Mouse (Mus musculus): ENCODE results near the gene Nhlrc3.

The Nhlrc3 gene

GRCm38 (mm10) chr3:53465330-53465729, 2.2 kb upstream of the Nhlrc3 start:
- no peak for TF ChIP-seq GATA4 (IDR thresholded peaks at IDR 0.05; ENCODE audit: insufficient replicate concordance, low read length)

- no peak for TF ChIP-seq GATA4 (IDR thresholded peaks at IDR 0.05; ENCODE audit: insufficient replicate concordance, low read length)
These were observed 1.1 kb upstream of the Nhlrc3 start for GRCm38 (mm10) chr3:53464146-53464698.

- TF ChIP-seq GATA4 (IDR thresholded peaks at IDR 0.05; ENCODE audit: insufficient replicate concordance, low read length): no peak
These were observed 608 bp upstream of the Nhlrc3 start for GRCm38 (mm10) chr3:53463765-53464114.

DNA sequence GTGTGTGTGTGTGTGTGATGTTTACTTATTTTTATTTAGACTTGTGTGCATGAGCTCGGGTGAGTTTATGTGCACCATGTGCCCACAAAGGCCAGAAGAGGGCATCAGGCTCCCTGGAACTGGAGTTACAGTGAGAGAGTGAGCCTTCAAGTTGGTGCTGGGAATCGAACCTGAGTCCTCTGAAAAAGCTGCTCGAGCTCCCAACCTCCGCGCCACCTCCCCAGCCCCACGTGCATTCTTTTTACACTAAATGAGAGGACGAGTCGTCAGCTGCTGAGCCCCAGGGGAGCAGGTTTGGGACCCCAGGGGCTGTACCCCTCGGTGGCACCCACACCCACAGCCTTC, 459 bp downstream of the Nhlrc3 start:
- no peak for TF ChIP-seq GATA4 (IDR thresholded peaks at IDR 0.05; ENCODE audit: insufficient replicate concordance, low read length)

DNA sequence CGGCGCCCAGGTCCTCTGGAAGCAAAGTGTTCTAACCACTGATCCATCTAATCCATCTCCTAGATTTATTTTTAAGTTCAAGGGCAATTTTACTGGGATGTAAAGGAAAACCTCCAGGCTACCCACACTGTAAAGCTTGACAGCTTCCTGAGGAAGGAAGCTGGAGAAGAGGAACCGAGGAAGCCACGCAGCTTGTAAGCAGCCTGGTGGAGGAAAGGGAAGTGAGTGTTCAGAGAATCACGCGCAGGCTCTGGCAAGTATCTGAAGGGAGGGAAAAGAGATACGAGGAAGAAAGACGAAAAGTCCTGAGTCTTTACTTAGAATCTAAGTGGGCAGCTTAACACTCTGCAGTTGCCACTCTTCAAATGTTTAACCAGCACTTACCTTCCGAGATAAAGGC, 3.0 kb downstream of the Nhlrc3 start:
- TF ChIP-seq GATA4 (IDR thresholded peaks at IDR 0.05; ENCODE audit: insufficient replicate concordance, low read length): peak; percentile 36; the same call in 1 of the 2 replicates

DNA sequence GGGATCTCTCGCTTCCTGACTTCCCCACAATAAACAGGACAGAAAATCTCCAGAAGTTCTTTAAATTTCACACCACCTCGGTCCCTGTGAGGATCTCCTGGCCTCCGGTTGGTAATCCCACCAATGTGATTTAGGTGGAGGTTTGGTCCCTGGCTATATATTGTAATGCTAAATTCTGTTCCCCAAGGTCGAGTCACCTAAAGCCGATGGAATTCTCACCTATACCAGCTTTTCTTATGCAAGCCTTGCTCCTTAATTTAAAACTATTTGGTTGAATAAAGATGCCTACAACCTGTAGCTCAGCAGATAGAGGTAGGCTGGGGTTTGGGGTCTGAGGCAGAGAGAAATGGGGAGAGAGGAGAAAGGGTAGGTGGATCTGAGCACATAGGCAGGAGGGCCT, 5.4 kb downstream of the Nhlrc3 start:
- no peak for TF ChIP-seq GATA4 (IDR thresholded peaks at IDR 0.05; ENCODE audit: insufficient replicate concordance, low read length)

DNA sequence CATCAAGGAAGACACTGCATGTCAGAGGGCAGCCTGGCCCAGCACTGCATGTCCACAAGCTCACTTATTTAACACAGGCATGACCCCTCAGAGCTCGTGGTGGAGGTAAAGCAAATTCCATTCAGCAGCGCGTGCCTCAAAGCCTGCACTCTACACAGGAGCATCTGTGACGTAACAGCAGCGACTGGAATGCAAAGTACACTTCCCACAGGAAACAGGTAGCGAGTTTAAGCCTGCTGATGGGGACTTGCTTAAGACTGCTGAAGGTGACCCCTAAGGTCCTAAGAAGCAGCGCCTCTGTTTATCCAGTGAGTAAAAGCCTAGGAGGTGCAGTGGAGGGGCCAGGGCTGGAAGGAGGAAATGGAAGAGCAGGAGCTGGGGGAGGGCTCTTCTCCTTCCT, 8.1 kb downstream of the Nhlrc3 start:
- TF ChIP-seq GATA4 (IDR thresholded peaks at IDR 0.05; ENCODE audit: insufficient replicate concordance, low read length): no peak

- no peak for TF ChIP-seq GATA4 (IDR thresholded peaks at IDR 0.05; ENCODE audit: insufficient replicate concordance, low read length)
These were observed 8.6 kb downstream of the Nhlrc3 start for GRCm38 (mm10) chr3:53454561-53454960.

DNA sequence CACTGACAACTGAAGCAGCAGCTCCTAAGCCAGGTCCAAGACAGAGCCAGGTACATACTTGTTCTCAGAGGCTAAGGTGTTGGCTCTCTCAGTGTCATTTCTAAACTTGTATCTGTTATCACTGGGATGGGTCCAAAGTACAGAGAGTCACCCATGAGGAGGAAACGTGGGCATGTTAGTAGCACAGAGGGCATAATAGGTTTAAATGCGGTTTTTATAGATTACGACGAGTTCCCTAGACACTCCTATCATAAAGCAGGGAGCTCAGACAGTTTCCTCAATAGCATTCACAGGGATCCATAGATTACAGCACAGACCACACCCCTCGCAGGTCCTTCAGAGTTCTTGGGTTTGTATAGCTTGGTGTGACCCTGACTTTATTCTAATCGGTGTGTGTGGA, 9.1 kb downstream of the Nhlrc3 start:
- TF ChIP-seq GATA4 (IDR thresholded peaks at IDR 0.05; ENCODE audit: insufficient replicate concordance, low read length): peak; percentile 83; the same call in 1 of the 2 replicates

- TF ChIP-seq GATA4 (IDR thresholded peaks at IDR 0.05; ENCODE audit: insufficient replicate concordance, low read length): no peak
These were observed 9.8 kb downstream of the Nhlrc3 start for GRCm38 (mm10) chr3:53453346-53453745.

GRCm38 (mm10) chr3:53452351-53452750, 10.8 kb downstream of the Nhlrc3 start:
- 0 out of 2 replicates have a peak, but pooled peaks have one; percentile 2 for TF ChIP-seq GATA4 (IDR thresholded peaks at IDR 0.05; ENCODE audit: insufficient replicate concordance, low read length)

GRCm38 (mm10) chr3:53450666-53451065, 12.5 kb downstream of the Nhlrc3 start:
- no peak for TF ChIP-seq GATA4 (IDR thresholded peaks at IDR 0.05; ENCODE audit: insufficient replicate concordance, low read length)

- TF ChIP-seq GATA4 (IDR thresholded peaks at IDR 0.05; ENCODE audit: insufficient replicate concordance, low read length): peak; percentile 69; the same call in 1 of the 2 replicates
These were observed 14.9 kb downstream of the Nhlrc3 start for GRCm38 (mm10) chr3:53448208-53448607.

DNA sequence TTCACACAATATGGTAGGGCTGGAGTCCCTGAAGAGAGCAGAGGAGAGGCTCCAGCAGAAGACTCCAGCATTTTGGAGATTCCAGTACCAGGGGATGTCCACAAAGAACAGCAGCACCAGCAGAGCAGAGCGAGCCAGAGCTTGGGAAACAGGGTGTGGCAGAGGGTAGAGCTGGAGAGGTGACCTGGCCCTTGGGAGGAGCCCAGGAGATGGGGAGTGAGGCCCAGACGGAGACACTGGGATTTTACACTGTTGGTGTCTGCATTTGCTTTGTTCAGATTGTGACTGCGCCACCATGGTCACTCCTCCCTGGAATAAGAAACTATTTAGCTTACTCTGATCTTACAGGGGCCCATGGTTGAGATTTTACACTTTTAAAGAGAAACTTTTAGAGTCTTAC, 16.3 kb downstream of the Nhlrc3 start:
- TF ChIP-seq GATA4 (IDR thresholded peaks at IDR 0.05; ENCODE audit: insufficient replicate concordance, low read length): no peak

GRCm38 (mm10) chr3:53445540-53445939, 17.6 kb downstream of the Nhlrc3 start:
- TF ChIP-seq GATA4 (IDR thresholded peaks at IDR 0.05; ENCODE audit: insufficient replicate concordance, low read length): no peak

- TF ChIP-seq GATA4 (IDR thresholded peaks at IDR 0.05; ENCODE audit: insufficient replicate concordance, low read length): no peak
These were observed 26.6 kb downstream of the Nhlrc3 start for GRCm38 (mm10) chr3:53436550-53436949.

DNA sequence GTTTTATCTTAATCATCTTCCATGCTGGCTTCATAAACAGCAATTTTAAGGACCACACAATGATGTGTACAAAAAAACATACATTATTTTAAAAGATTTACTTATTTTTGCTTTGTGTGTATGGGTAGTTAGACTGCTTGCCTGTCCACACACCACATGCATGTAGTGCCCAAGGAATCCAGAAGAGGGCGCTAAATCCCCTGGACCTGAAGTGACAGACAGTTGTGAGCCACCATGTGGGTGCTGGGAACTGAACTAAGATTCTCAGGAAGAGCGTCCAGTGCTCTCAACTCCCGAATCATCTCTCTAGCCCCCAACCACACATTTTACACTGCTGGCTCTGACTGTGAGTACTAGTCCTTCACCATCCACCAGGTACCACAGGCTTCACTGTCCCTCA, 28.5 kb downstream of the Nhlrc3 start:
- no peak for TF ChIP-seq GATA4 (IDR thresholded peaks at IDR 0.05; ENCODE audit: insufficient replicate concordance, low read length)

DNA sequence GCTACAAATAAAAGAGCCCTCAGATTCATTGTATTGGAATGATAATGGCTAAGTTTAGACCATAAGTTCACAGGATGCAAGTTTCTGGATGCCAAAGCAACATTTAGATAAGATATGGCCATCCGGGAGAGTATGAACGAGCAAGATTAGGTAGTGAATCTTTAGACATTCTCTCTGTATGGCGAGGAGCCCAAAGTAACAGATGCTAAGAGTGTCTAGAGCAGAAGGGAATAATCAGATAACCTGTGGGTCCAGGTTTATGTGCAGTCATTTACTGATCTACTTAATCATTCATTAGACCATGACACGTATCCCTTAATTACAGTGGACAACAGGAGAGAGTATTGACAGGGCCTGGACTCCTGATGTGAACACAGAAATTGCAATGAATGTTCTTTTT, 39.6 kb downstream of the Nhlrc3 start:
- no peak for TF ChIP-seq GATA4 (IDR thresholded peaks at IDR 0.05; ENCODE audit: insufficient replicate concordance, low read length)
